ENCODE assay signal across 15 mouse cellular contexts in genomic region chr16:90897651-90898050, GRCm38 (mm10). TPM values are rescaled to one million over a fixed set of nuclear protein-coding genes. Genes with fewer than 3 reads are reported as not detected.
A peak's percentile ranks its signal among the peaks of the same experiment; 100 is the strongest.
DNase-seq lines count a peak whose midpoint lies in the region; ATAC-seq lines count a peak whose summit lies in the region.
"Had no signal": no experiment of that assay in that cellular context is flagged by ENCODE, and none has a peak within 500 bp of the region (broad histone marks: within the 10 kb centered on the region; RNA-seq: fewer than 3 reads in every experiment).

No protein-coding gene starts in this region.

- no peak overlapping the region for H3K27ac ChIP-seq in kidney, embryonic 16.5 days (ENCODE audit: low read length)
- H3K27ac ChIP-seq in midbrain, embryonic 13.5 days, result no peak overlapping the region
- H3K27ac ChIP-seq: forebrain, embryonic 13.5 days; layer of hippocampus, adult 2 months; macrophage had no signal

- H3K27me3 ChIP-seq in kidney, embryonic 16.5 days (ENCODE audit: insufficient read depth, low read length), result 0 out of 2 replicates have a peak, but pooled peaks cover 3% of the 10 kb centered on the region
- H3K27me3 ChIP-seq in midbrain, embryonic 13.5 days, result no peaks in the 10 kb centered on the region
- H3K27me3 ChIP-seq: forebrain, embryonic 13.5 days had no signal

- H3K9ac ChIP-seq in kidney, embryonic 16.5 days (replicated peaks; ENCODE audit: low read length), result no peak overlapping the region
- no peak overlapping the region for H3K9ac ChIP-seq in midbrain, embryonic 13.5 days (replicated peaks)
- H3K9ac ChIP-seq: forebrain, embryonic 13.5 days had no signal

- intact Hi-C loops in heart, postnatal 14 days (cut with DNase I), result no loop called here

- H3K9me3 ChIP-seq in kidney, embryonic 16.5 days (ENCODE audit: low read length), result no peaks in the 10 kb centered on the region
- no peaks in the 10 kb centered on the region for H3K9me3 ChIP-seq in midbrain, embryonic 13.5 days
- H3K9me3 ChIP-seq: forebrain, embryonic 13.5 days had no signal

- 0 out of 2 replicates have a peak, but pooled peaks cover 5% of the 10 kb centered on the region for H3K4me1 ChIP-seq in kidney, embryonic 16.5 days (ENCODE audit: insufficient read depth, low read length)
- H3K4me1 ChIP-seq in midbrain, embryonic 13.5 days (replicated peaks), result no peaks in the 10 kb centered on the region
- H3K4me1 ChIP-seq: forebrain, embryonic 13.5 days had no signal

- ATAC-seq in kidney, embryonic 16.5 days (ENCODE audit: low FRiP score, low TSS enrichment), result no peak
- ATAC-seq in midbrain, embryonic 13.5 days, result no peak
- ATAC-seq: forebrain, embryonic 13.5 days; inflammation-experienced regulatory T-cells, adult 6 months had no signal

- DNase-seq in kidney, adult 18-20 months, result peak; percentile 18
- DNase-seq in Muller cell, postnatal 12 days (ENCODE audit: inconsistent ontology term), result peak; percentile 67
- peak; percentile 90 for DNase-seq in adrenal gland, adult 2 months
- peak; percentile 56 to 76 for DNase-seq in heart, postnatal 14 days
- no peak for DNase-seq in embryo, embryonic 11 days
- DNase-seq: cerebellum, adult 11 months; retina, postnatal 1 day; thymus, postnatal 14 days had no signal

- no peaks in the 10 kb centered on the region for H3K36me3 ChIP-seq in kidney, embryonic 16.5 days (ENCODE audit: insufficient read depth, low read length)
- H3K36me3 ChIP-seq in midbrain, embryonic 13.5 days, result no peaks in the 10 kb centered on the region

- H3K4me2 ChIP-seq in kidney, embryonic 16.5 days (replicated peaks; ENCODE audit: low read depth, low read length), result no peak overlapping the region
- H3K4me2 ChIP-seq in midbrain, embryonic 13.5 days (replicated peaks), result no peak overlapping the region
- H3K4me2 ChIP-seq: forebrain, embryonic 13.5 days; liver, embryonic 11.5 days had no signal

- H3K4me3 ChIP-seq in kidney, embryonic 16.5 days (ENCODE audit: low read length), result no peak overlapping the region
- no peak overlapping the region for H3K4me3 ChIP-seq in midbrain, embryonic 13.5 days (replicated peaks)
- H3K4me3 ChIP-seq: forebrain, embryonic 13.5 days; layer of hippocampus, adult 2 months had no signal

- 92% methylated on average over 3 of the region's 3 CpGs for WGBS in kidney, embryonic 16.5 days
- 90% methylated on average over 3 of the region's 3 CpGs for WGBS in midbrain, embryonic 13.5 days

RNA-seq across cellular contexts. Expression of gene Cfap298, which starts 37.3 kb away (rescaled TPM):
- polyA plus RNA-seq in kidney, embryonic 16.5 days (2015; fragmentation: Nextera tagmentation; extraction: Ambion mirVana), result 43.0 and 44.0 TPM in 2 replicates
- 10 to 100 TPM; 28.8 to 34.2 TPM for total RNA-seq in adrenal gland, adult 2 months (2021)
- 70.4 and 77.5 TPM in 2 replicates for polyA plus RNA-seq in adrenal gland, adult 2 months (2012; rRNA removed)
- total RNA-seq in heart, postnatal 14 days (2021), result 10 to 100 TPM; 25.6 to 28.3 TPM
- polyA plus RNA-seq in midbrain, embryonic 13.5 days (2015; fragmentation: Nextera tagmentation; extraction: Ambion mirVana), result 43.3 and 47.0 TPM in 2 replicates
